Mouse (Mus musculus) Muller cell, postnatal 12 days (primary cell): ENCODE measurements around the gene Stk32b.
A peak's percentile ranks its signal among the peaks of the same experiment; 100 is the strongest.

ENCODE experiments used
- DNase-seq: peaks from one replicate; pipeline ENCODE4 v3.0.0-alpha.2; 2015; ENCODE audit errors: inconsistent ontology term

Stk32b gene

GRCm38 (mm10) chr5:37716505-37717372, at the start of gene Stk32b:
Gene Stk32b, minus strand, starts transcription at chr5:37717171.
- peak; percentile 30 for DNase-seq

- DNase-seq: no peak
Observed at GRCm38 (mm10) chr5:37765851-37766250, 48.9 kb upstream of the Stk32b start.

GRCm38 (mm10) chr5:37762046-37762445, 45.1 kb upstream of the Stk32b start:
- DNase-seq: no peak

- DNase-seq: no peak
Observed at GRCm38 (mm10) chr5:37753366-37753765, 36.4 kb upstream of the Stk32b start.

- DNase-seq: peak; percentile 46
Observed at GRCm38 (mm10) chr5:37752027-37752967, 35.3 kb upstream of the Stk32b start.

GRCm38 (mm10) chr5:37743889-37744707, 27.1 kb upstream of the Stk32b start:
- DNase-seq: no peak

GRCm38 (mm10) chr5:37736213-37736612, 19.2 kb upstream of the Stk32b start:
- no peak for DNase-seq

GRCm38 (mm10) chr5:37735224-37735623, 18.3 kb upstream of the Stk32b start, which contains the start of gene Cytl1:
Gene Cytl1, plus strand, starts transcription at chr5:37735519.
- no peak for DNase-seq

GRCm38 (mm10) chr5:37730781-37731180, 13.8 kb upstream of the Stk32b start:
- no peak for DNase-seq

GRCm38 (mm10) chr5:37725220-37725886, 8.4 kb upstream of the Stk32b start:
- DNase-seq: no peak

GRCm38 (mm10) chr5:37720670-37721069, 3.7 kb upstream of the Stk32b start:
- DNase-seq: no peak

GRCm38 (mm10) chr5:37717384-37717963, 503 bp upstream of the Stk32b start:
- peak; percentile 45 for DNase-seq

- no peak for DNase-seq
Observed at GRCm38 (mm10) chr5:37709257-37709904, 7.6 kb downstream of the Stk32b start.

GRCm38 (mm10) chr5:37708124-37708523, 8.8 kb downstream of the Stk32b start:
- no peak for DNase-seq

GRCm38 (mm10) chr5:37704962-37705361, 12.0 kb downstream of the Stk32b start:
- no peak for DNase-seq

- no peak for DNase-seq
Observed at GRCm38 (mm10) chr5:37699757-37700156, 17.2 kb downstream of the Stk32b start.

GRCm38 (mm10) chr5:37697286-37697685, 19.7 kb downstream of the Stk32b start:
- DNase-seq: no peak

GRCm38 (mm10) chr5:37695773-37696172, 21.2 kb downstream of the Stk32b start:
- DNase-seq: no peak

GRCm38 (mm10) chr5:37692759-37693158, 24.2 kb downstream of the Stk32b start:
- no peak for DNase-seq

- DNase-seq: no peak
Observed at GRCm38 (mm10) chr5:37670781-37671180, 46.2 kb downstream of the Stk32b start.
